ENCODE assay signal across 18 mouse cellular contexts in genomic region chr4:154986750-154987149, GRCm38 (mm10). TPM values are rescaled to one million over a fixed set of nuclear protein-coding genes. Genes with fewer than 3 reads are reported as not detected.
DNase-seq lines count a peak whose midpoint lies in the region; ATAC-seq lines count a peak whose summit lies in the region.
"Had no signal": no experiment of that assay in that cellular context is flagged by ENCODE, and none has a peak within 500 bp of the region (broad histone marks: within the 10 kb centered on the region; RNA-seq: fewer than 3 reads in every experiment).

No protein-coding gene starts in this region.

- DNase-seq in heart, embryonic 10.5 days (ENCODE audit: low spot score), result no peak
- DNase-seq in midbrain, embryonic 11.5 days (ENCODE audit: low spot score, missing footprints), result peak; percentile 81
- no peak for DNase-seq in midbrain, embryonic 14.5 days
- no peak for DNase-seq in limb, embryonic 10.5 days (ENCODE audit: low spot score)
- DNase-seq in gastrocnemius, postnatal 4 days (ENCODE audit: low spot score in 2 of 2), result no peak

- H3K9ac ChIP-seq in heart, embryonic 12.5 days, result no peak overlapping the region
- peak overlapping the region; percentile 28; the same call in 1 of the 2 replicates for H3K9ac ChIP-seq in midbrain, embryonic 11.5 days (ENCODE audit: low read length)
- no peak overlapping the region for H3K9ac ChIP-seq in midbrain, embryonic 14.5 days (replicated peaks; ENCODE audit: low read length)
- no peak overlapping the region for H3K9ac ChIP-seq in kidney, embryonic 14.5 days (ENCODE audit: low read depth, low read length)

- WGBS in heart, embryonic 10.5 days, result 76% methylated on average over 15 of the region's 15 CpGs
- 75% methylated on average over 15 of the region's 15 CpGs for WGBS in heart, embryonic 12.5 days
- WGBS in midbrain, embryonic 11.5 days, result 58% methylated on average over 15 of the region's 15 CpGs
- 63% methylated on average over 15 of the region's 15 CpGs for WGBS in midbrain, embryonic 14.5 days
- WGBS in limb, embryonic 10.5 days, result 81% methylated on average over 15 of the region's 15 CpGs
- 69% methylated on average over 15 of the region's 15 CpGs for WGBS in kidney, embryonic 14.5 days

- H3K4me3 ChIP-seq in heart, embryonic 10.5 days, result no peak overlapping the region
- H3K4me3 ChIP-seq in heart, embryonic 12.5 days, result no peak overlapping the region
- H3K4me3 ChIP-seq in midbrain, embryonic 11.5 days (ENCODE audit: low read depth, low read length), result no peak overlapping the region
- H3K4me3 ChIP-seq in midbrain, embryonic 14.5 days (replicated peaks; ENCODE audit: low read depth, low read length), result no peak overlapping the region
- no peak overlapping the region for H3K4me3 ChIP-seq in limb, embryonic 10.5 days
- no peak overlapping the region for H3K4me3 ChIP-seq in kidney, embryonic 14.5 days (ENCODE audit: low read length)
- H3K4me3 ChIP-seq: erythroblast, embryonic 14.5 days; forebrain, embryonic 13.5 days had no signal

- H3K4me2 ChIP-seq in heart, embryonic 12.5 days, result no peak overlapping the region
- H3K4me2 ChIP-seq in midbrain, embryonic 11.5 days, result no peak overlapping the region
- H3K4me2 ChIP-seq in midbrain, embryonic 14.5 days (ENCODE audit: low read length), result no peak overlapping the region
- no peak overlapping the region for H3K4me2 ChIP-seq in kidney, embryonic 14.5 days (replicated peaks; ENCODE audit: low read depth, low read length)
- H3K4me2 ChIP-seq: hindbrain, embryonic 14.5 days had no signal

- H3K27ac ChIP-seq in heart, embryonic 10.5 days, result peak overlapping the region; percentile 53
- no peak overlapping the region for H3K27ac ChIP-seq in heart, embryonic 12.5 days (ENCODE audit: poor library complexity, severe bottlenecking)
- H3K27ac ChIP-seq in midbrain, embryonic 11.5 days (ENCODE audit: low read depth, low read length), result no peak overlapping the region
- H3K27ac ChIP-seq in midbrain, embryonic 14.5 days (replicated peaks; ENCODE audit: low read depth, low read length), result no peak overlapping the region
- peak overlapping the region; percentile 76 for H3K27ac ChIP-seq in limb, embryonic 10.5 days
- H3K27ac ChIP-seq in kidney, embryonic 14.5 days (ENCODE audit: low read depth, low read length), result no peak overlapping the region
- H3K27ac ChIP-seq: embryonic facial prominence, embryonic 13.5 days; forebrain, embryonic 13.5 days; gastrocnemius, adult 2 months; hindbrain, embryonic 14.5 days; hindbrain, postnatal 0 days had no signal

- H3K9me3 ChIP-seq in heart, embryonic 10.5 days, result no peaks in the 10 kb centered on the region
- no peaks in the 10 kb centered on the region for H3K9me3 ChIP-seq in heart, embryonic 12.5 days (replicated peaks)
- H3K9me3 ChIP-seq in midbrain, embryonic 11.5 days (ENCODE audit: control insufficient read depth, low read length), result no peaks in the 10 kb centered on the region
- no peaks in the 10 kb centered on the region for H3K9me3 ChIP-seq in midbrain, embryonic 14.5 days (ENCODE audit: control insufficient read depth, low read length)
- no peaks in the 10 kb centered on the region for H3K9me3 ChIP-seq in limb, embryonic 10.5 days (replicated peaks)
- H3K9me3 ChIP-seq in kidney, embryonic 14.5 days (ENCODE audit: control insufficient read depth, low read length), result no peaks in the 10 kb centered on the region
- H3K9me3 ChIP-seq: embryonic facial prominence, embryonic 13.5 days; forebrain, embryonic 13.5 days had no signal

- H3K36me3 ChIP-seq in heart, embryonic 10.5 days, result no peaks in the 10 kb centered on the region
- H3K36me3 ChIP-seq in heart, embryonic 12.5 days, result no peaks in the 10 kb centered on the region
- no peaks in the 10 kb centered on the region for H3K36me3 ChIP-seq in midbrain, embryonic 11.5 days (ENCODE audit: control insufficient read depth, insufficient read depth, low read length)
- peaks cover 3% of the 10 kb centered on the region; the same call in 1 of the 2 replicates for H3K36me3 ChIP-seq in midbrain, embryonic 14.5 days (ENCODE audit: control insufficient read depth, insufficient read depth, low read length)
- H3K36me3 ChIP-seq in limb, embryonic 10.5 days, result peaks cover 9% of the 10 kb centered on the region
- no peaks in the 10 kb centered on the region for H3K36me3 ChIP-seq in kidney, embryonic 14.5 days (ENCODE audit: control insufficient read depth, insufficient read depth, low read length)

- peaks cover 80% of the 10 kb centered on the region for H3K27me3 ChIP-seq in heart, embryonic 10.5 days (ENCODE audit: insufficient read depth, poor library complexity, severe bottlenecking)
- peaks cover 49% of the 10 kb centered on the region for H3K27me3 ChIP-seq in heart, embryonic 12.5 days (replicated peaks)
- H3K27me3 ChIP-seq in midbrain, embryonic 11.5 days (ENCODE audit: control insufficient read depth, insufficient read depth, low read length), result no peaks in the 10 kb centered on the region
- H3K27me3 ChIP-seq in midbrain, embryonic 14.5 days (ENCODE audit: control insufficient read depth, insufficient read depth, low read length), result peaks cover 10% of the 10 kb centered on the region
- peaks cover 26% of the 10 kb centered on the region for H3K27me3 ChIP-seq in limb, embryonic 10.5 days (ENCODE audit: low read depth, poor library complexity, severe bottlenecking)
- H3K27me3 ChIP-seq in kidney, embryonic 14.5 days (ENCODE audit: control insufficient read depth, insufficient read depth, low read length), result peaks cover 8% of the 10 kb centered on the region; the same call in 1 of the 2 replicates

- no peak for ATAC-seq in heart, embryonic 12.5 days (ENCODE audit: insufficient number of reproducible peaks, low FRiP score)
- ATAC-seq in midbrain, embryonic 11.5 days (ENCODE audit: low FRiP score), result no peak
- ATAC-seq in midbrain, embryonic 14.5 days (ENCODE audit: low FRiP score, low TSS enrichment), result no peak
- no peak for ATAC-seq in kidney, embryonic 14.5 days (ENCODE audit: low FRiP score, low TSS enrichment)
- ATAC-seq: forebrain, embryonic 13.5 days; intestine, embryonic 16.5 days had no signal

- peaks cover 51% of the 10 kb centered on the region for H3K4me1 ChIP-seq in heart, embryonic 10.5 days
- H3K4me1 ChIP-seq in heart, embryonic 12.5 days (replicated peaks), result peaks cover 22% of the 10 kb centered on the region
- peaks cover 23% of the 10 kb centered on the region for H3K4me1 ChIP-seq in midbrain, embryonic 11.5 days (ENCODE audit: control insufficient read depth, insufficient read depth, low read length)
- H3K4me1 ChIP-seq in midbrain, embryonic 14.5 days (ENCODE audit: control insufficient read depth, insufficient read depth, low read length), result peaks cover 8% of the 10 kb centered on the region
- H3K4me1 ChIP-seq in limb, embryonic 10.5 days, result peaks cover 41% of the 10 kb centered on the region
- H3K4me1 ChIP-seq in kidney, embryonic 14.5 days (ENCODE audit: control insufficient read depth, insufficient read depth, low read length), result peaks cover 16% of the 10 kb centered on the region

RNA-seq across cellular contexts. Expression of gene Pank4, which starts 22.8 kb away (rescaled TPM):
- polyA plus RNA-seq in heart, embryonic 10.5 days (2016; fragmentation: Nextera tagmentation; extraction: Ambion mirVana), result 45.3 and 49.2 TPM in 2 replicates
- polyA plus RNA-seq in heart, embryonic 12.5 days (2016; fragmentation: Nextera tagmentation; extraction: Ambion mirVana), result 45.7 and 46.2 TPM in 2 replicates
- polyA plus RNA-seq in midbrain, embryonic 11.5 days (2014; fragmentation: Nextera tagmentation; extraction: Ambion mirVana), result 37.0 and 40.4 TPM in 2 replicates
- 30.6 and 38.8 TPM in 2 replicates for polyA plus RNA-seq in midbrain, embryonic 14.5 days (2014; fragmentation: Nextera tagmentation; extraction: Ambion mirVana)
- 45.8 and 56.5 TPM in 2 replicates for polyA plus RNA-seq in limb, embryonic 10.5 days (2016; fragmentation: Nextera tagmentation; extraction: Ambion mirVana)
- total RNA-seq in gastrocnemius, postnatal 4 days (2021), result 10 to 100 TPM; 27.4 to 29.9 TPM
- 34.9 and 43.9 TPM in 2 replicates for polyA plus RNA-seq in kidney, embryonic 14.5 days (2014; fragmentation: Nextera tagmentation; extraction: Ambion mirVana)

RNA-seq across cellular contexts. Expression of gene Hes5, which starts 26.0 kb away (rescaled TPM):
- 0.15 and 0.26 TPM in 2 replicates for polyA plus RNA-seq in heart, embryonic 10.5 days (2016; fragmentation: Nextera tagmentation; extraction: Ambion mirVana)
- 0.70 TPM in 1 of 2 replicates, not detected in the other for polyA plus RNA-seq in heart, embryonic 12.5 days (2016; fragmentation: Nextera tagmentation; extraction: Ambion mirVana)
- 456 and 535 TPM in 2 replicates for polyA plus RNA-seq in midbrain, embryonic 11.5 days (2014; fragmentation: Nextera tagmentation; extraction: Ambion mirVana)
- polyA plus RNA-seq in midbrain, embryonic 14.5 days (2014; fragmentation: Nextera tagmentation; extraction: Ambion mirVana), result 111 and 123 TPM in 2 replicates
- 0.33 and 1.1 TPM in 2 replicates for polyA plus RNA-seq in limb, embryonic 10.5 days (2016; fragmentation: Nextera tagmentation; extraction: Ambion mirVana)
- under 1 TPM; 0.49 to 0.67 TPM for total RNA-seq in gastrocnemius, postnatal 4 days (2021)
- polyA plus RNA-seq in kidney, embryonic 14.5 days (2014; fragmentation: Nextera tagmentation; extraction: Ambion mirVana), result 8.1 and 15.5 TPM in 2 replicates
- total RNA-seq: common myeloid progenitor, adult 5-6 weeks; gastrocnemius, adult 2 months; MEL had no signal
- polyA plus RNA-seq: erythroblast, embryonic 14.5 days; heart, postnatal 0 days had no signal

RNA-seq across cellular contexts. Expression of gene Tnfrsf14, which starts 58.4 kb away (rescaled TPM):
- 1.6 and 2.6 TPM in 2 replicates for polyA plus RNA-seq in heart, embryonic 10.5 days (2016; fragmentation: Nextera tagmentation; extraction: Ambion mirVana)
- polyA plus RNA-seq in heart, embryonic 12.5 days (2016; fragmentation: Nextera tagmentation; extraction: Ambion mirVana), result 1.8 and 2.9 TPM in 2 replicates
- 0.93 and 1.2 TPM in 2 replicates for polyA plus RNA-seq in midbrain, embryonic 11.5 days (2014; fragmentation: Nextera tagmentation; extraction: Ambion mirVana)
- not detected in 2 replicates for polyA plus RNA-seq in midbrain, embryonic 14.5 days (2014; fragmentation: Nextera tagmentation; extraction: Ambion mirVana)
- 0.55 and 2.4 TPM in 2 replicates for polyA plus RNA-seq in limb, embryonic 10.5 days (2016; fragmentation: Nextera tagmentation; extraction: Ambion mirVana)
- 1 to 10 TPM; 3.2 to 4.3 TPM for total RNA-seq in gastrocnemius, postnatal 4 days (2021)
- 0.42 and 0.47 TPM in 2 replicates for polyA plus RNA-seq in kidney, embryonic 14.5 days (2014; fragmentation: Nextera tagmentation; extraction: Ambion mirVana)
- total RNA-seq: forebrain, postnatal 0 days had no signal
- polyA plus RNA-seq: forebrain, postnatal 0 days had no signal

Comparison
In these comparisons a context has a peak if more than half of its experiments do, and no peak if none do; other contexts are left out.
1. H3K27ac ChIP-seq: peak in heart, embryonic 10.5 days (single experiment) and limb, embryonic 10.5 days (single experiment); none in heart, embryonic 12.5 days (single experiment), midbrain, embryonic 11.5 days (single experiment), midbrain, embryonic 14.5 days (single experiment) and kidney, embryonic 14.5 days (single experiment).